Mouse (Mus musculus): Measurements from ENCODE around the gene Wdr31. TPM values are rescaled to one million over a fixed set of nuclear protein-coding genes. Genes with fewer than 3 reads are reported as not detected.

The Wdr31 gene
- total RNA-seq (2023), result not detected

GRCm38 (mm10) chr4:62470598-62471051 lies at the start of gene Wdr31:
TSS of gene Wdr31 (minus strand) at chr4:62470896.

GRCm38 (mm10) chr4:62519849-62520233 lies 49.1 kb upstream of the Wdr31 start, which contains the start of gene Alad:
TSS of gene Alad (minus strand) at chr4:62519918.

GRCm38 (mm10) chr4:62503374-62503970 lies 32.8 kb upstream of the Wdr31 start, which contains the start of gene Hdhd3:
TSS of gene Hdhd3 (minus strand) at chr4:62503467.

GRCm38 (mm10) chr4:62479937-62480708 lies 9.4 kb upstream of the Wdr31 start, which contains the start of gene Bspry:
TSS of gene Bspry (plus strand) at chr4:62480053.

GRCm38 (mm10) chr4:62435081-62435480 lies 35.6 kb downstream of the Wdr31 start, which contains the start of gene Rnf183:
TSS of gene Rnf183 (minus strand) at chr4:62435252.

GRCm38 (mm10) chr4:62408601-62409282 lies 62.0 kb downstream of the Wdr31 start, which contains the start of the genes Cdc26 and Prpf4:
TSS of gene Cdc26 (minus strand) at chr4:62408642.
TSS of gene Prpf4 (plus strand) at chr4:62408797.

Other genes starting within 250 kb of the Wdr31 start
- gene Zfp37, start 239.8 kb downstream of the Wdr31 start, total RNA-seq (2023), result not detected
- 3.0 TPM for gene Slc31a2, start 208.3 kb downstream of the Wdr31 start, total RNA-seq (2023)
- gene Fkbp15, start 110.3 kb downstream of the Wdr31 start, total RNA-seq (2023), result 77.4 TPM
- 10.8 TPM for gene Slc31a1, start 110.2 kb downstream of the Wdr31 start, total RNA-seq (2023)
- gene Cdc26, start 62.3 kb downstream of the Wdr31 start, total RNA-seq (2023), result 34.5 TPM
- gene Prpf4, start 62.1 kb downstream of the Wdr31 start, total RNA-seq (2023), result 23.8 TPM
- gene Rnf183, start 35.6 kb downstream of the Wdr31 start, total RNA-seq (2023), result not detected
- gene Bspry, start 9.2 kb upstream of the Wdr31 start, total RNA-seq (2023), result 1.9 TPM
- gene Hdhd3, start 32.6 kb upstream of the Wdr31 start, total RNA-seq (2023), result 0.47 TPM
- 9.6 TPM for gene Alad, start 49.0 kb upstream of the Wdr31 start, total RNA-seq (2023)
- 16.3 TPM for gene Pole3, start 54.2 kb upstream of the Wdr31 start, total RNA-seq (2023)
- 2.0 TPM for gene 4933430I17Rik, start 54.5 kb upstream of the Wdr31 start, total RNA-seq (2023)
- 59.6 TPM for gene Rgs3, start 89.0 kb upstream of the Wdr31 start, total RNA-seq (2023)